Mouse (Mus musculus): ENCODE data around the gene Taf12. TPM values are rescaled to one million over a fixed set of nuclear protein-coding genes. Genes with fewer than 3 reads are reported as not detected.

The Taf12 gene
- polyA plus RNA-seq, 1 experiment from 2014 or later: 58.8 TPM

- WGBS: 95% methylated on average over 4 of the region's 4 CpGs
- H3K4me1 ChIP-seq: peaks cover 23% of the 10 kb centered on the region
- no peak for DNase-seq (ENCODE audit: low spot score)
Observed at GRCm38 (mm10) chr4:132259248-132259647, 14.9 kb upstream of the Taf12 start.

GRCm38 (mm10) chr4:132260404-132261379, 13.5 kb upstream of the Taf12 start:
- no peaks in the 10 kb centered on the region for H3K27me3 ChIP-seq (replicated peaks; ENCODE audit: low read depth, poor library complexity, severe bottlenecking)
- peaks cover 23% of the 10 kb centered on the region for H3K4me1 ChIP-seq
- H3K36me3 ChIP-seq (replicated peaks): peaks cover 19% of the 10 kb centered on the region; the same call in 1 of the 2 replicates
- 0 out of 2 replicates have a peak, but pooled peaks cover 2% of the 10 kb centered on the region for H3K9me3 ChIP-seq
- WGBS: 5% methylated on average over 54 of the region's 64 CpGs
- H3K4me3 ChIP-seq: peak overlapping the region; percentile 89
- peak; percentile 76 for DNase-seq (ENCODE audit: low spot score)
- peak overlapping the region; percentile 99 for H3K27ac ChIP-seq (replicated peaks)

More at GRCm38 (mm10) chr4:132259248-132259647, 14.9 kb upstream of the Taf12 start:
- Histone ChIP-seq H3K9me3 (no peaks in the 10 kb centered on the region), H3K27ac (replicated peaks) (no peak overlapping the region), H3K36me3 (replicated peaks) (peaks cover 19% of the 10 kb centered on the region; the same call in 1 of the 2 replicates), H3K27me3 (replicated peaks; ENCODE audit: low read depth, poor library complexity, severe bottlenecking) (no peaks in the 10 kb centered on the region), H3K4me3 (no peak overlapping the region)

- peak; percentile 88 for DNase-seq (ENCODE audit: low spot score)
- H3K27ac ChIP-seq (replicated peaks): peak within 1 kb of the TSS; percentile 99
- H3K27me3 ChIP-seq (replicated peaks; ENCODE audit: low read depth, poor library complexity, severe bottlenecking): no peaks in the 10 kb centered on the region
- peak within 1 kb of the TSS; percentile 89 for H3K4me3 ChIP-seq
- H3K9me3 ChIP-seq: 0 out of 2 replicates have a peak, but pooled peaks cover 2% of the 10 kb centered on the region
- WGBS: 16% methylated on average over 44 of the region's 49 CpGs
- peaks cover 23% of the 10 kb centered on the region for H3K4me1 ChIP-seq
- H3K36me3 ChIP-seq (replicated peaks): 0 out of 2 replicates have a peak, but pooled peaks cover 11% of the 10 kb centered on the region
Observed at GRCm38 (mm10) chr4:132261514-132262357, 12.4 kb upstream of the Taf12 start, which contains the start of gene Gmeb1. Gmeb1 (minus strand) TSS chr4:132261602.

- no peak for DNase-seq (ENCODE audit: low spot score)
- peak overlapping the region; percentile 99 for H3K27ac ChIP-seq (replicated peaks)
- 0 out of 2 replicates have a peak, but pooled peaks cover 2% of the 10 kb centered on the region for H3K9me3 ChIP-seq
- peak overlapping the region; percentile 89; the same call in 1 of the 2 replicates for H3K4me3 ChIP-seq
- H3K27me3 ChIP-seq (replicated peaks; ENCODE audit: low read depth, poor library complexity, severe bottlenecking): no peaks in the 10 kb centered on the region
- H3K36me3 ChIP-seq (replicated peaks): 0 out of 2 replicates have a peak, but pooled peaks cover 11% of the 10 kb centered on the region
- H3K4me1 ChIP-seq: peaks cover 23% of the 10 kb centered on the region
- 78% methylated on average over 5 of the region's 5 CpGs for WGBS
Observed at GRCm38 (mm10) chr4:132262358-132262616, 11.9 kb upstream of the Taf12 start.

GRCm38 (mm10) chr4:132263313-132263712, 10.9 kb upstream of the Taf12 start:
- Histone ChIP-seq H3K9me3 (0 out of 2 replicates have a peak, but pooled peaks cover 2% of the 10 kb centered on the region), H3K4me3 (no peak overlapping the region), H3K36me3 (replicated peaks) (0 out of 2 replicates have a peak, but pooled peaks cover 4% of the 10 kb centered on the region), H3K4me1 (peaks cover 23% of the 10 kb centered on the region), H3K27ac (replicated peaks) (no peak overlapping the region), H3K27me3 (replicated peaks; ENCODE audit: low read depth, poor library complexity, severe bottlenecking) (no peaks in the 10 kb centered on the region)
- 94% methylated on average over 7 of the region's 7 CpGs for WGBS
- no peak for DNase-seq (ENCODE audit: low spot score)

- DNase-seq (ENCODE audit: low spot score): no peak
- WGBS: 80% methylated on average over 3 of the region's 3 CpGs
- Histone ChIP-seq H3K4me3 (no peak overlapping the region), H3K27ac (replicated peaks) (no peak overlapping the region), H3K36me3 (replicated peaks) (no peaks in the 10 kb centered on the region), H3K4me1 (peaks cover 9% of the 10 kb centered on the region), H3K9me3 (0 out of 2 replicates have a peak, but pooled peaks cover 2% of the 10 kb centered on the region), H3K27me3 (replicated peaks; ENCODE audit: low read depth, poor library complexity, severe bottlenecking) (no peaks in the 10 kb centered on the region)
Observed at GRCm38 (mm10) chr4:132266835-132267349, 7.3 kb upstream of the Taf12 start.

GRCm38 (mm10) chr4:132268871-132269739, 5.1 kb upstream of the Taf12 start:
- no peak overlapping the region for H3K27ac ChIP-seq (replicated peaks)
- 17% methylated on average over 6 of the region's 6 CpGs for WGBS
- DNase-seq (ENCODE audit: low spot score): no peak

GRCm38 (mm10) chr4:132269740-132270560, 4.2 kb upstream of the Taf12 start:
- Histone ChIP-seq H3K36me3 (replicated peaks) (no peaks in the 10 kb centered on the region), H3K4me1 (peaks cover 18% of the 10 kb centered on the region), H3K9me3 (0 out of 2 replicates have a peak, but pooled peaks cover 2% of the 10 kb centered on the region), H3K4me3 (peak overlapping the region; percentile 45), H3K27me3 (replicated peaks; ENCODE audit: low read depth, poor library complexity, severe bottlenecking) (no peaks in the 10 kb centered on the region), H3K27ac (replicated peaks) (peak overlapping the region; percentile 97)
- under 1% methylated on average over 35 of the region's 35 CpGs for WGBS
- DNase-seq (ENCODE audit: low spot score): peak; percentile 90

More at GRCm38 (mm10) chr4:132268871-132269739, 5.1 kb upstream of the Taf12 start:
- Histone ChIP-seq H3K27me3 (replicated peaks; ENCODE audit: low read depth, poor library complexity, severe bottlenecking) (no peaks in the 10 kb centered on the region), H3K4me1 (peaks cover 17% of the 10 kb centered on the region), H3K9me3 (0 out of 2 replicates have a peak, but pooled peaks cover 2% of the 10 kb centered on the region), H3K4me3 (no peak overlapping the region), H3K36me3 (replicated peaks) (no peaks in the 10 kb centered on the region)

GRCm38 (mm10) chr4:132273166-132273565, 1.0 kb upstream of the Taf12 start:
- 71% methylated on average over 2 of the region's 2 CpGs for WGBS
- H3K36me3 ChIP-seq (replicated peaks): peaks cover 6% of the 10 kb centered on the region; the same call in 1 of the 2 replicates
- H3K9me3 ChIP-seq: no peaks in the 10 kb centered on the region
- H3K27me3 ChIP-seq (replicated peaks; ENCODE audit: low read depth, poor library complexity, severe bottlenecking): no peaks in the 10 kb centered on the region
- H3K27ac ChIP-seq (replicated peaks): peak overlapping the region; percentile 88
- DNase-seq (ENCODE audit: low spot score): no peak
- peak overlapping the region; percentile 85 for H3K4me3 ChIP-seq
- H3K4me1 ChIP-seq: peaks cover 28% of the 10 kb centered on the region

- Histone ChIP-seq H3K27me3 (replicated peaks; ENCODE audit: low read depth, poor library complexity, severe bottlenecking) (no peaks in the 10 kb centered on the region), H3K27ac (replicated peaks) (no peak overlapping the region), H3K9me3 (no peaks in the 10 kb centered on the region), H3K36me3 (replicated peaks) (peaks cover 14% of the 10 kb centered on the region), H3K4me3 (peak overlapping the region; percentile 21; the same call in 1 of the 2 replicates), H3K4me1 (peaks cover 23% of the 10 kb centered on the region)
- 91% methylated on average over 3 of the region's 3 CpGs for WGBS
- DNase-seq (ENCODE audit: low spot score): no peak
Observed at GRCm38 (mm10) chr4:132275949-132276348, 1.8 kb downstream of the Taf12 start.

All from embryonic facial prominence, embryonic 10.5 days (tissue).